Mouse (Mus musculus): ENCODE data around the gene Map4.
A peak's percentile ranks its signal among the peaks of the same experiment; 100 is the strongest.
"Not testable (repeated sequence)": the region's sequence is repeated elsewhere in the genome, so short reads cannot be mapped to it uniquely, and the experiment has no call there.

The Map4 gene

GRCm38 (mm10) chr9:109929131-109929530 is 2.1 kb upstream of the Map4 start:
- no peak for DNase-seq

DNA sequence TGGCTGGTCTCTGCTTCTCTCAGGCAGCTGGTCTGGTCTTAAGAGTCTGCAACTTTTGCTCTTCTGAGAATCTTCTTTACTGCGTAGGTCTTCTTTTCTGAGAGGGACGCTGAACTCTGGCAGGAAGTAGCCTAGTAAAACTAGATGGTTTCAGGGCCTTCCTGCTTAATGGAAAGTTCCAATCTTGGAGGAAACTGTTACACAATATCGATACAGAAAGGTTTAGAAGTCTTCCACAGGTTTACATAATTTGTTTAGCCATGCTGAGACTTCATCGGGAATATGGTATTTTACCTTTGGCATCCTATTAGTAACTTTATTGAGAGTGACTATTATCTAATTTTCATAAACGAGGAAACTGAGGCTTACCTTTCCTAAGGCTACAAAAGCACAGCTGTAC is 1.2 kb upstream of the Map4 start:
- DNase-seq, result no peak

GRCm38 (mm10) chr9:109930752-109931151 is 508 bp upstream of the Map4 start:
- DNase-seq, result peak in 1 of 2 experiments; percentile 14

DNA sequence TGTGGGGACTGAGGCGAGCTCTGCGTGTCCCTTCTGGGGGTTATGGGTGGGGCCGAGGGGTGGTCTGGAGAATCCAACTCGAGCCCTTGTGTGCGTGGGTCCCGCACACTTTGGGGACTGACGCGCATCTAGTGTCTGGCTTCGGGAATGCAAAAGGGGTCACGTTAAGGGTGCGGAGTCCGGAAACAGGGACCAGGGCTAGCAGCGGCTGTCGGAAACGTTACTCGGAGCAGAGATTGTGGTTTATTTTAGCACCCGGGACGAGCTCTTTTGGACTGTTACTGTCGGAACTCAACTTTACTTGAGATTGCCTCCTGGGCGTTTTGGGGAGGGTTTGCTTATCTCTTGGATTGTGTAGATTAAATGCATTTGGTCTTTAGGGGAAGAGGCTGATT is 1.1 kb downstream of the Map4 start:
- DNase-seq, result no peak

- peak; percentile 43 to 49 for DNase-seq
Measured at GRCm38 (mm10) chr9:109932756-109933375, 1.6 kb downstream of the Map4 start.

DNA sequence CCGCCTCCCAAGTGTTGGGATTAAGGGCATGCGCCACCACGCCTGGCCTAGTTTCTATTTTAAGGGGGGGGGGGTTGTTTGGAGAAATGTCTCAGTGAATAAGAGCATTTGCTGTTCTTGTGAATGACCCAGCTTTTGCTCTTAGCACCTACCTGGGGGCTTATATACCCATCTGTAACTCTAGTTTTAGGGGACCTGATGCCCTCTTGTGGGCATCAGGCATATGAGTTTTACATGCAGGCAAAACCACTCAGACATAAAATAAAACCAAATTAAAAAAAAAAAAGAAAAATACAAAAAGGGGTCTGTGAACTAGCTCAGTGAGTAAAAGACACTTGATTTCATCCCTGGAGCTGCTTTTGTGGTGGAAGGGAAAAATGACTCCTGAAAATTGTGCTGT is 8.1 kb downstream of the Map4 start:
- DNase-seq, result no peak

DNA sequence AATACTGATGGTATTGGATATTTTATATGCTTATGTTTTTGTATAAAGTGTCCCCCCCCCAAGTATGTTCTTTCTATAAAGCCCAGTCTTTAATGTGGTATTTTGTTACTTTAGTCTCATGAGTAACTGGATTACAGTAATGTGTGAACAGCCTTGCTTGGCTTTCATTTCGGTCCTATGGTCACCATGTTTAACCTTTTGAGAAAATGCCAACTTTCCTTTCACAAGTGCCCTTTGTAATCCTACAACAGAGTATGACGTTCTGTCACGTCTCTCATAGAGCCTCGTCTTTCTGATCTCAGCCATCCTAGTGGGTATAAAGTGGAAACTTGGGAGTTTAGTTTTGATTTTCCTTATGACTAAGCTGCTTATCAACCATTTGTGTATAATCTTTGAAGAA is 11.5 kb downstream of the Map4 start:
- no peak for DNase-seq

- DNase-seq, result no peak
Measured at GRCm38 (mm10) chr9:109944712-109945111, 13.5 kb downstream of the Map4 start.

DNA sequence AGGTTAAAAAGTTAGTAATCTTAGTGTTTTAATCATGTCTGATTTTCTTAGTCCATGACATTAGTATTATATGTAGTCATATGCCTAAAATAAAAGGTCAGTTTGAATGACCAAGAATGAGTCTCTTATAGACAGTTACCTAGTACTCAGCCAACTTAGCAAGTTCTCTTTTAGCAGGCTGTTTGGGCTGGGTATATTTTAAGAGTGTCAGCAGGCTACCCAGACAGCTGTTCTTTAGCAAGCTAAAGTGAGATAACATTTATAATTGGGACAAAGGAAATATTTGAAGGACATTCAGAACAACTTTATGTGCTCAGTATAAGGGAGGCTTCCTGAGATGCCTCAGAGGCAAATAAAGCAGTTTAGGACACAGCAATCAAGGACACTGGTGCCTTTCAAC is 17.3 kb downstream of the Map4 start:
- no peak for DNase-seq

DNA sequence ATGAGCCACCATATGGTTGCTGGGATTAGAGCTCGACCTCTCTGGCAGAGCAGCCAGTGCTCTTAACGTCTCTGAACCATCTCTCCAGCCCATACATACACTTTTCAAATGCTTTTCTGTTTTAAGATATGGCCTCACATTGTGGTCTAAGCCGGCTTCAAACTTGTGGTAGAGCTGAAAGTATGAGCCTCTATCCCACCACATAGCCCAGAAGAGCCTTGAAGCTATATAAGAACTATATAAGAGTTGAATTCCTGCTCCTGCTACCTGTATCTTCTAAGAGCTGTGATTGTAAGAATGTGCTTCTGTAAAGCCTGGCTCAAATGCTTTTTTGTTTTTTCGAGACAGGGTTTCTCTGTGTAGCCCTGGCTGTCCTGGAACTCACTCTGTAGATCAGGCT is 18.5 kb downstream of the Map4 start:
- no peak for DNase-seq

DNA sequence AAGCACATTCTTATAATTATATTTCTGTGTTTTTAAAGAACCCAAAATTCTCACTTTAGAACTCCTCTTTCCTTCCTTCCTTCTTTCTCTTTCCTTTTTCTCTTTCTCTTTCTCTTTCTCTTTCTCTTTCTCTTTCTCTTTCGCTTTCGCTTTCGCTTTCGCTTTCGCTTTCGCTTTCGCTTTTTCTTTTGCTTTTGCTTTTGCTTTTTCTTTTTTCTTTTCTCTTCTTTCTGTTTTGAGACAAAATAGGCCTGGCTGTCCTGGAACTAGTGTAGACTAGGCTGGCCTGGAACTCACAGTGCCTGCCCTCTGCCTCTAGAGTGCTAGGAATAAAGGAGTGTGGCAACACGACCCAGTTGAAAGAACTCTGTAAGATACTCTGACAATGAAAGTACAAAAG is 22.3 kb downstream of the Map4 start:
- DNase-seq, result no peak

GRCm38 (mm10) chr9:109954631-109955030 is 23.4 kb downstream of the Map4 start:
- DNase-seq, result no peak

GRCm38 (mm10) chr9:109959456-109960150 is 28.3 kb downstream of the Map4 start:
- DNase-seq, result no peak

DNA sequence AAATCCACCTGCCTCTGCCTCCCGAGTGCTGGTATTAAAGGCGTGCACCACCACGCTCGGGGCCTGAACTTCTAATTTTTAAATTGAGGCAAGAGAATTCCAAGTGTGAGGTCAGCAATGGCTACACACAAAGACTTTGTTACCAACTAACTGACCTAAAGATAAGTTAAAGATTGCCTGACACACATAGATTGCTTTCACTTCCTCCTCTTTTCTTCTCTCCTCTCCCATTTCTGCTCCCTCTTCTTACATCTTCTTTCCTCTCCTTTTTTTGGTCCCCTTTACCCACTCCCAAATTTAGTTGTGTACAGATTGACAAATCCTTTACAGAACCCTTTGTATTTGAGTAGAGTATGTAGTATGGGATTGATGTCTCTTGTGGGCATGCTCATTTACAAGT is 29.3 kb downstream of the Map4 start:
- DNase-seq, result no peak

DNA sequence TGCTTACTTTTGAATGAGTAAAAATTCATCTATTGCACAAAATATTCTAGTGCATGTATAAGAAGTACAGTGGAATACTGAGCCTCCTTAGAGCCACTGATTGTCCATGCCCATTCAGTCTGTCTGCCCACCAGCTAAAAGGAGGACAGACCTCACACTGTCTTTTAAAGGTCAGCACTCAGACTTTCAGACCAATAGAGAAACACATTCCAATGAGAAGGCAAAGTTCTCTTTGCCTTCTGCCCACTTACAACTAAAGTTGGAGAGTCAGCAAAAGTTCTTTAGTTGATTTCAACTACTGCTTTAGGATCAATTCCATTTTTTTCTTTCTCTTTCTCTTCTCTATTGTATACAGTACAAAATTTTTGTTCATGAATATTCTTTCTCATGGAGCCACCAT is 33.5 kb downstream of the Map4 start:
- DNase-seq, result no peak

- no peak for DNase-seq
Measured at GRCm38 (mm10) chr9:109968351-109969116, 37.3 kb downstream of the Map4 start.

DNA sequence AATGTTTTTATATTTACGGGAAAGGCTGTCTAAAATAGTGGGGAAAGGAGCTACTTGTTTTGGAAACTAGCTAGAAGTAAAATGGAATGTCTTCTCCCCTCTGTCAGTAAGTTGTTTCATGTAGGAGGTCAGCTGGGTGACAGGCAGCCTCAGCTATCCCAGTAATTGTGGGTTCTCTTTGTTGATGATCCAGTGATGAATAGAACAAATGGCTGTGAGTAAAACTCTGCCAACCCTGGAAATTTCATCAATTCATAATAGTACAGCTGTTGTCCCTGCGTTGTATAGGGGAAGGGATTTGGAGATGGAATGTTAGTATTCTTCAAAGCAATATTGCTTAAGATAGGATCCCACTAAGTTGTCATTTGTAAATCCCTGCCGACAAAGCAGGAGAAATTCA is 37.9 kb downstream of the Map4 start:
- no peak for DNase-seq

DNA sequence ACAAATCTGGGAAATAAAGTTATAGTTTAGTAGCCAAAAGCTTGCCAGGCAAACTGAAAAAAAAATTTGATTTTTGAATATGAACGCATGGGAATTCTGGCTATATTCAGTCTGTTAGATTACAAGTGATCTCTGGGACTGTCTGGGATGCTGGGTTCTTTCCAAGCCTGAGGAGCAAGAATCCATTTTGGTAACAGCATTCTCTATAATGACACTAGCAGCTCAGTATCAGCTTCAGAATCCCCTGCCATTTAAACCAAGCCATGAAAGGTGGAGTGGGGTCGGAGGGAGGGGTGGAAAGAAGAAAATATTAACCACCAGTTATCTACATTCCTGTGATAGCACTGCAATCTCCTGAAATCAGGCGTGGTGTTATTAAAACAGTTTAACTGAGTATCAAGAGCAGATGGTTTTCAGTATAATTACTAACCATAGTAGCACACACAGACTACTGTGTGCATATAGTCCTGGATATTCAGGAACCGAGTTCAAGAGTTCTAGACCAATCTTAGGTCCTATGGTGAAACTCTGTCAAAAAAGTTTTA is 38.6 kb downstream of the Map4 start:
- DNase-seq, result no peak

- not testable (repeated sequence) for DNase-seq
Measured at GRCm38 (mm10) chr9:109971711-109972110, 40.5 kb downstream of the Map4 start.

DNA sequence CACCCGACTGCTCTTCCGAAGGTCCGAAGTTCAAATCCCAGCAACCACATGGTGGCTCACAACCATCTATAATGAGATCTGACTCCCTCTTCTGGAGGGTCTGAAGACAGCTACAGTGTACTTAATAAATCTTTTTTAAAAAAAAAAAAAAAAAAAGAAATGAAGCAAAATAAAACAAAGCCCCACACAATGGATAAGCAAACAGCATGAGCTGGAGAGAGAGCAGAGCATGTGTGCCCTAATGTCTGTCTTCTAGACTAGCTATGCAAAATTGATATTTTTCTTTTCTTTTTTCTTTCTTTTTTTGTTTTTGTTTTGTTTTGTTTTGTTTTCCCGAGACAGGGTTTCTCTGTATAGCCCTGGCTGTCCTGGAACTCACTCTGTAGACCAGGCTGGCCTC is 49.0 kb downstream of the Map4 start:
- not testable (repeated sequence) for DNase-seq

GRCm38 (mm10) chr9:109985416-109985815 is 54.2 kb downstream of the Map4 start:
- peak; percentile 83 for DNase-seq

DNA sequence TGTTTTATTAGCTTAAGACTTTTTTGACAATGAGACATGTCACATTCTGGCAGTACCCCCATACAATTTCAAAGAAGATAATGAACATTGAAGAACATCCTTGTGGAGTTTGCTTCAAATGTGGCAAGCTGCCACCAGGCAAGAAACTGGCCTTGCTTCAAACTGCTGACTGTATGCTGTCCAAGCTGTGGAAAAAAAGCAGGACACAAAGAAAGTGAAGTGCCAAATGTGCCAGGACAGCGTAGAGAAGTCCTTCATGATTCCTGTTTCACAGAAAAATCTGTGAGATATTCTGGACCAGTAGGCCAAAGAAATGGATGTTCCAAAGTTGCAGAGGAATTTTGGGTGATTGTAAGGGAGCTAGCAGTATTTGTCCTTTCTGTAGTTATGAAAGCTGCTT is 57.8 kb downstream of the Map4 start:
- peak; percentile 51 to 64 for DNase-seq

GRCm38 (mm10) chr9:109997441-109997840 is 66.2 kb downstream of the Map4 start:
- DNase-seq, result peak; percentile 44 to 48

DNA sequence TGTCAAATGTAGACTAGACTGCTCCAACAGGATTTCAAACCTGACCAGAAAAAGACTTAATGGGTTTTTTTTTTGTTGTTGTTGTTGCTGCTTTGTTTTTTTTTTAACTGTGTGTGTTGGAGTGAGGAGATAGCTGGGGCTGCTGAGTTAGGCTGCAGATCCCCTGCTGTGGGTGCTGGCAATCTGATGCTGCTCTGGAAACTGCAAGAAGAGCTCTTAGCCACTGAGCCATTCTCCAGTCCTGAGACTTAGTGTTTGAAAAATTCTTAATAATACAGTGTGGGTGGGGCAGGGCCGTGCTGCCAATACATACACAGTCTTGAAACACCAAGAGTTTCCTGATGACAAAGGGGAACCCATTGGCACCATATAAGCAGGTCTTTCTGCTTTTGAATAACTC is 70.7 kb downstream of the Map4 start:
- DNase-seq, result peak; percentile 30 to 46

Data from cerebellum, postnatal 14 days (tissue).